Mouse (Mus musculus) brown adipose tissue, adult 24 weeks (tissue): ENCODE results near the gene Slc16a13. TPM values are rescaled to one million over a fixed set of nuclear protein-coding genes. Genes with fewer than 3 reads are reported as not detected.

ENCODE experiments used
- H3K27ac ChIP-seq: fragments of 200-500 bp; replicated peaks from 2 replicates; pipeline ENCODE4 v1.5.1; 2012; ENCODE audit warnings: low read depth, mild to moderate bottlenecking, low read length
- H3K4me1 ChIP-seq: fragments of 200-500 bp; 2 replicates; pipeline ENCODE4 v1.6.1; 2012; ENCODE audit warnings: low read length, mixed read lengths; ENCODE audit not compliant: control insufficient read depth, insufficient read depth, insufficient read length
- H3K4me3 ChIP-seq: fragments of 200-500 bp; 2 replicates; pipeline ENCODE4 v1.5.1; 2012; ENCODE audit warnings: low read depth, mild to moderate bottlenecking, low read length, moderate library complexity; ENCODE audit not compliant: insufficient read depth
- polyA plus RNA-seq: library from polyadenylated mRNA; stranded (reverse); fragments of >200 nt; gene quantifications from 2 replicates; pipeline ENCODE4 v1.2.4, GENCODE M21; 2012; ENCODE audit not compliant: missing spikeins, insufficient read depth, insufficient read length

Gene Slc16a13
- 0.67 and 2.2 TPM in 2 replicates for polyA plus RNA-seq

DNA sequence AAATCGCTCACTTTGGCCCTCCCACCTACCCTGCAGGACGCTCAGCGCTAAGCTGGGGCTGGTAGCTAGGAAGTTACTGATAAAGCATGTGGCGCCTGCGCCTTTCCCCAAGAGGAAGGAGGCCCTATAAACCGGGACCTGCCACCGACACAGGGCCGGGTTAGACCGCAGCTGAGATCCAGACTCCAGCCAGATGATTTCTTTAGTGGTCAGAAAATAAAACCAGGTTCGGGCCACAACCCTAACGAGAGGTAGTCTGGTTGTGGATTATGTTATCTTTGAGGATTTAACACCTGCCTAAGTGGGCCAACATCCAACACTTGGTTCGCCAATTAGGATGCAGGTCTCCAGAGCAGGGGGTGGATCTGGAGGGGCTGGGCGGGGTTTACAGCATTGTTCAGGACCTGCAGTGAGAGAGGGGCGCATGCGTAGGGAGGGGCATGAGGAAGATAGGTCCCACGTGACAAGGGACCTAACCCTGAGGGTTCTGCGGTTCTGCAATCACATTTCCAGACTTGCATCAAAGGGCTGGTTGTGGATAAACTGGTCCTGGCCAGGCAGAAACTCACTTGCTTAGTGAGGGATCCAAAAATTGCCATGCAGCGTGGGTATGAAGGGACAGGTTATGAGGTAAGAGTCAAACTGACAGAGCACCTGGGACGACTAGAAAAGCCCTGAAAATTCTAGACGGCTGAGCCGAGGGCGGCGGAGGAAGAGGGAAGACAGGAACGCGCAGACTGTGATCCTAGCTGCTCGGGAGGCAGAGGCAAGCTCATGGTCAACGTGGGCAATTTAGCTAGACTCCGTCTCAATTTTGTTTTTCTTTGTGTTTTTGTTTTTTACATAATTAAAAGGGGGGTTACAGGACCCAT, at the start of gene Slc16a13:
Slc16a13 (minus strand) TSS at position 334 of the 872 bp plus-strand sequence.
- Histone ChIP-seq H3K4me3 (peak within 1 kb of the TSS; percentile 76), H3K4me1 (peaks cover 9% of the 10 kb centered on the region), H3K27ac (peak within 1 kb of the TSS; percentile 98)

DNA sequence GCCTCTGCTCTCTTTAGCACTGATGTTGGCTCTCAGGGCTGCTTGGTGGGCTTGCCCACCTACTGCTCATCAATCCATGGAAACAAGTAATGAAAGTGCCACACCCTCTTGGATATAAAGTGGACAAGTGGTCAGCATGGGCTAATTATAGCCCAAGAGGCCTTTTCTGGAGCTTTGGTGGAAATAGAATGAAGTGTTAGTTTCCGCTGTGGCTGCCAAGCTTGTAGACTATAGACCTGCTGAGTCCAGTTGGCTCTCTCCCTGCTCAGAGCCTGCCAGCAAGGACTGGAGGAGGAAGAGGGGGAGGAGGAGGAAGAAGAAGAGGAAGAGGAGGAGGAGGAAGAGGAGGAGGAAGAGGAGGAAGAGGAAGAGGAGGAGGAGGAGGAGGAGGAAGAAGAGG, 45.5 kb upstream of the Slc16a13 start:
- Histone ChIP-seq H3K4me3 (no peak overlapping the region), H3K27ac (no peak overlapping the region), H3K4me1 (peaks cover 11% of the 10 kb centered on the region)

- H3K4me3 ChIP-seq, result no peak overlapping the region
- H3K27ac ChIP-seq, result no peak overlapping the region
- peaks cover 11% of the 10 kb centered on the region for H3K4me1 ChIP-seq
Measured at GRCm38 (mm10) chr11:70265819-70266218, 45.0 kb upstream of the Slc16a13 start.

DNA sequence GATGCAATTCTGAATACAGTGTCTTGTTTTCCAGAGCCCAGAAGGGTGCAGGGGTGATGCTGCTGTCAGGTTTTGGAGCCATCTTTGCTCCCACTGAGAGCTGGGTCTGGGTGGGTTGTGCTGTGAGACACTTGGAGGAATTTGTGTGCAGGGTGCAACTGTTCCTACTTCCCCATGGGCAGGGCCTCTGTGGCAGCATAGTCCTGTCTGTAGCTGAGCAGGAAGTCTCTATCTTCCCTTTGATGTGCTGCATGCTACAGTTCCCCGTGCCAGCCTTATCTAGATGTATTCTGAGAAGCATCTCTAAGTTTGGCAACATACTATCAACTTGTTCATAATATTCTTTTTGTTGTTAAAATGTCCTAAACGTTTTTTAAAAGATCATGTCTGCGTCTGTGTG, 44.4 kb upstream of the Slc16a13 start:
- H3K27ac ChIP-seq, result no peak overlapping the region
- H3K4me1 ChIP-seq, result peaks cover 11% of the 10 kb centered on the region
- no peak overlapping the region for H3K4me3 ChIP-seq

DNA sequence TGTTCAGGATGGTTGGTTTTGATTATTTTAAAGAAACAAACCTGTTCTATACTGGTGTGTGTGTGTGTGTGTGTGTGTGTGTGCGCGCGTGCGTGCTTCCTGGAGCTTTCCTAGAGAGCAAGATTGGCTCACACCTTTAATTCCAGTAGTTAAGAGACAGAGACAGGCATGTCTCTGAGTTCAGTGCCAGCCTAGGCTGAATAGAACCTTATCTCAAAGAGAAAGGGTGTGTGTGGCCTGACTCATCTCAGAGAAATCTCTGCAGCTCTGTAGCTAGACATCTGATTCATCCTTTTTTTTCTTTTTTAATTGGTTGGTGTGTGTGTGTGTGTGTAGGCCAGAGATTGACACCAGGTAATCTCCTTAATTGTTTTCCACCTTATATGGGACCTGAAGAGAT, 38.2 kb upstream of the Slc16a13 start:
- no peak overlapping the region for H3K27ac ChIP-seq
- H3K4me1 ChIP-seq, result no peaks in the 10 kb centered on the region
- H3K4me3 ChIP-seq, result no peak overlapping the region

DNA sequence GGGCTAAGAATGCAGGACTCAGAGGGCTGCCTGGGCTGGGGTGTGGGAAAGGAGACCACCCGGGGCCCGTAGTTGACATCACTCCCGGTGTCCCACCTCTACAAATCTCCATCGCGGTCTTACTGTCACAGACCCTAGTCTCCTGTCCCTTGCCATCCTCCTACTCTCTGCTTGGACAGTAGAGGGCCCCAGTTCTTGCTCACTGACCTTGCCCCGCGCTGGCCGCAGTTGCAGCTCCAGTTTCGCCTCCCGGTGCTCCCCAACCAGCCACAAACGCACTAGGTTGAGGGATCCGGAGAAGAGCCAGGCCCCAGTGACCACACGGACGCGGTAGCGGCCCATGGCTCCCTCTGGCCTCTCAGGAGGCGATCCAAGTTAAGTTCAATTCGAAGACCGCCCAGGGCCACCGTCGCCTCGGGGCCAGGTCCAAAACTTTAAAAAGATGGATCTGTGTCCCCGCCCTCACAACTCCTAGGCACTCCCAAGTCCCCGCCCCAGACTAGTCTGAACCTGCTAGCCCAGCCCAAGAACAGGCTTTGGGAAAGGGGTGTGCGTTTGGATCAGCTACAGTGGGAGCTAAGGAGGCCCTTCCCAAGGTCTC, 34.2 kb upstream of the Slc16a13 start, which contains the start of gene Alox12:
Alox12 (minus strand) TSS at position 423 of the 601 bp plus-strand sequence.
- Histone ChIP-seq H3K4me3 (peak within 1 kb of the TSS; percentile 64), H3K27ac (no peak within 1 kb of the TSS), H3K4me1 (no peaks in the 10 kb centered on the region)

- Histone ChIP-seq H3K4me1 (no peaks in the 10 kb centered on the region), H3K27ac (no peak overlapping the region), H3K4me3 (peak overlapping the region; percentile 64)
Measured at GRCm38 (mm10) chr11:70254337-70254736, 33.5 kb upstream of the Slc16a13 start.

DNA sequence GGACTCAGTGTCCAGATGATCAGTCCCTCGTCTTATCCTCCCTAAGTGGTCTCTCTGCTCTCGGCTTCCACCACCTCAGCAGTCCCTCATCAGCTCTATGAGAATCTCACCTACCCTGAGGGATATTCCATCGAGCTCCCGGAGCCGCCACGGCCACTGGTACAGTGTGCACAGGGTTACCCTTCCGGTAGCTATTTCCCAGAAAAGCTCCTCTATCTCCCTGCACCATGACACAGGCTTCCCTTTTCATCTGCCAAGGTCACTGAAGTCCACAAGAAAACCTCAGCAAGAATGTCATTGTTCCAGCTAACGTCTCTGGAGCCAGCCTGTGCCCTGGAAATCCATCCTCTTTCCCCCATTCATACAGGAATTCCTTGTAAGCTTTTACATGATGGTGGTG, 31.0 kb upstream of the Slc16a13 start:
- Histone ChIP-seq H3K4me1 (no peaks in the 10 kb centered on the region), H3K27ac (no peak overlapping the region), H3K4me3 (no peak overlapping the region)

- H3K4me1 ChIP-seq, result no peaks in the 10 kb centered on the region
- H3K27ac ChIP-seq, result no peak overlapping the region
- no peak overlapping the region for H3K4me3 ChIP-seq
Measured at GRCm38 (mm10) chr11:70250150-70250549, 29.3 kb upstream of the Slc16a13 start.

DNA sequence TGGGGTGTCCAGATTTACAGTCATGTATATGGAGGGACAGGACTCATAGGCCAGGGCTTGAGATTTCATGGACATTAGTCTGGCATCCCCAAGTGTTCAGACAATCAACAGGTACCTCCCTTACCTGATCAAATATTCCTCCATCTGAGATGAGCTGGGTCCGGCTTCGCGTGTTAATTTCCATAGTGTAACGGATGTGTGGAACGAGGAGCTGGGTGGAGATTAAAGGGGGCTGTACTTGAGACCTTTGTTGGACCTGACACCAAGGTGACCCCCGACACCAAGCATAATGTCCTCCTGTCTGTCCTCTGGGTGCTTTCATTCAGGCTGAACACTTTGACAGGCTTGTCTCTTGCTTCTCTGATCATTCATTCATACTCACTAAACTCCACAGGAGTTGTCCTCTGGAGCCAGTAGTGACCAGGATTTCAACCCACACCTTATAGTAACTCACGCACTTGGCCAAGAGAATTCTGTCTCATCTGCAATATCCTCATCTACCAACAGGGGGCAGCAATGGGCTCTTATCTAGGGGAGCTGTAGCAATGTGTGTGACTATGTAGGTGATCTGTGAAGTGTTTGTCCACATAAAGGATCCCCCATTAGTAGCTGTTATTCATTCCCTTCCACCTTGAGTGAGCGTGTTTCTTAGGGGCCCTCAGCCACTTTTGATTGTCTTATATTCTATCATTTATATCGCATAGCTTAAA, 26.4 kb upstream of the Slc16a13 start:
- H3K4me1 ChIP-seq, result no peaks in the 10 kb centered on the region
- no peak overlapping the region for H3K27ac ChIP-seq
- no peak overlapping the region for H3K4me3 ChIP-seq

GRCm38 (mm10) chr11:70242591-70242990, 21.7 kb upstream of the Slc16a13 start:
- Histone ChIP-seq H3K4me3 (no peak overlapping the region), H3K4me1 (0 out of 2 replicates have a peak, but pooled peaks cover 2% of the 10 kb centered on the region), H3K27ac (no peak overlapping the region)

DNA sequence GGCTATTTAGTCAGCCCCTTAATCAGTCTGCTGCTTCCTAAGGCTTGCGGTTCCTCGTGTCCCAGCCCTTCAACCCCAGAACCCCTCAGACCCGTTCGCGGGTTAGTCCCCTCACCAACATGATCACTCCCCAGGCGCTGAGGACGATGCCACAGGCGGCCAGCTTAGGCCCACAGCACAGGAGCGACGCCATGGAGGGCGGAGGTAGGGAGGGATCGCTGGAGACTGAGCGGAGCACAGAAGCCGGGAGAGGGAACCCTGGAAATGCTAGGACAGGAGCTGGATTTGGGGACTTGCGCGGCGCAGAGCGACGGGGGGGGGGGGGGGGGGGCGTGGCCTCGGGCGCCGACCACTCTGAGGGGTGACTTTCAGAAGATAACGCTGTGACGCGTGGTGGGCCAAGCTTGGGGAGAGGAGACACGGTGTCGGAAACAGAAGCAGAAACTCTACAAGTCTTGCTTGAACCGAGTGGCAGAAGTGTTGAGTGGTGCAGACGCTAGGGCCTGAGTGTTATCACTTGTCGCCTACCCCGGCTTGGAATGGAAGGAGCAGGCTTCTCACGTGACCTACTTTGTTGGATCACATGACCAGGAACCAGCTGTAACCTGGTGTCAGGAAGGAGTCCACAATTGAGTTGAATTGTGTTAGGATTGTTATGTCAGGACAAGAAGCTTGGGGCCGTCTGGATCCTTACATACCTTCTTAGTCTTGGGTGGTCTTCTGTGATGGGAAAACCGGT, 18.8 kb upstream of the Slc16a13 start, which contains the start of the genes Gm21988 and Rnasek:
Gm21988 (minus strand) TSS at position 290 of the 739 bp plus-strand sequence.
Rnasek (minus strand) TSS at position 302 of the 739 bp plus-strand sequence.
- Histone ChIP-seq H3K27ac (peak within 1 kb of the TSS; percentile 97), H3K4me1 (peaks cover 2% of the 10 kb centered on the region; the same call in 1 of the 2 replicates), H3K4me3 (peak within 1 kb of the TSS; percentile 91)

DNA sequence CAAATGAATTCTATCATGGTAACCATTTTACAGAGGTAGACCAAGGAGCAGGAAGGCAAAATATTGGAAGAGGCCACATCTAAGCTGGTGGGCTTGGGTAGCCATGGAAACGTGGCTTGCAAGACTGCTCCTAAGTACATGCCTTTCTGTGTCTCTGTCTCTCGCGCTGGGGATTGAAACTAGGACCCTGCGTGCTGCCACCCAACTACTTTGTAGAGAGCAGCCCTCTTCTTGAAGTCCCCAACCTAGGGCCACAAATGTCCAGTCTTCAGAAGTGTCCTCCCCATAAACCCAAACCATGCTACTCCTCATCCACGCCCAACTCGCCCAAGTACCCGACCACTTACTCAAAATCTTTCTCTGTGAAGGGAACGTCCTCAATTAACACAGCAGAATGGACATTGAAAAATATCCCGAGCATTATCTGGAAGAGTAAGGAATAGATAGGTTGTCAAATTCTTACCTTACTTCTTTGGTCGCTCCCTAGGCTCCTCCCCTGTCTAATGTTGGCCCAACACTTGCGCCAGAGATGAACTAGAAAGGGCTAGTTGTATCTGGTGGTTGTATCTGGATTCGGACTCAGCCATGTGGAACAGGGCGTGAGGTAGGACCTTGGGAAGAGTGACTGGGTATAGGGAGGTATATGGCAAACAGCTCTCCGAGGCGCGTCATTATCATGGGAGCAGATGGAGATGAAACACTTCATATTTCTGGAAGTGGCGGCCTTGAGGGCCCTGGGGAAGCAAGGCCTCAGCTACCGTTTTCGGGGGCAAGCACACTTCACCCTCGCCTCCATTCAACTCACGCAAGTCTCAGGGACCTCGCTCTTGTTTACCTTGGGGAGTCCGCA, 18.0 kb upstream of the Slc16a13 start:
- peak overlapping the region; percentile 93 for H3K27ac ChIP-seq
- H3K4me1 ChIP-seq, result peaks cover 2% of the 10 kb centered on the region; the same call in 1 of the 2 replicates

More for the DNA sequence above, 18.0 kb upstream of the Slc16a13 start:
- H3K4me3 ChIP-seq, result peak overlapping the region; percentile 91
